Mouse (Mus musculus): ENCODE data around the gene Stoml1.

The Stoml1 gene

GRCm38 (mm10) chr9:58272068-58272541 is 19.1 kb downstream of the Stoml1 start:
- in situ Hi-C loops (cut with MseI, MboI): no loop called here

GRCm38 (mm10) chr9:58272855-58273254 is 19.9 kb downstream of the Stoml1 start:
- in situ Hi-C loops (cut with MseI, MboI): no loop called here

GRCm38 (mm10) chr9:58274101-58274604 is 21.2 kb downstream of the Stoml1 start:
- in situ Hi-C loops (cut with MseI, MboI): no loop called here

GRCm38 (mm10) chr9:58274626-58275025 is 21.7 kb downstream of the Stoml1 start:
- in situ Hi-C loops (cut with MseI, MboI): no loop called here

- in situ Hi-C loops (cut with MseI, MboI): no loop called here
These were observed 22.3 kb downstream of the Stoml1 start for GRCm38 (mm10) chr9:58275115-58275774.

GRCm38 (mm10) chr9:58275797-58276196 is 22.8 kb downstream of the Stoml1 start:
- in situ Hi-C loops (cut with MseI, MboI): no loop called here

- in situ Hi-C loops (cut with MseI, MboI): no loop called here
These were observed 23.4 kb downstream of the Stoml1 start for GRCm38 (mm10) chr9:58276346-58276745.

- in situ Hi-C loops (cut with MseI, MboI): no loop called here
These were observed 25.3 kb downstream of the Stoml1 start for GRCm38 (mm10) chr9:58278313-58278712.

- in situ Hi-C loops (cut with MseI, MboI): no loop called here
These were observed 26.1 kb downstream of the Stoml1 start for GRCm38 (mm10) chr9:58278821-58279723.

- in situ Hi-C loops (cut with MseI, MboI): no loop called here
These were observed 26.8 kb downstream of the Stoml1 start for GRCm38 (mm10) chr9:58279780-58280179.

GRCm38 (mm10) chr9:58280259-58281109 is 27.5 kb downstream of the Stoml1 start:
- in situ Hi-C loops (cut with MseI, MboI): no loop called here

- in situ Hi-C loops (cut with MseI, MboI): no loop called here
These were observed 28.6 kb downstream of the Stoml1 start for GRCm38 (mm10) chr9:58281597-58281996.

GRCm38 (mm10) chr9:58283431-58283830 is 30.5 kb downstream of the Stoml1 start:
- in situ Hi-C loops (cut with MseI, MboI): no loop called here

- in situ Hi-C loops (cut with MseI, MboI): no loop called here
These were observed 36.1 kb downstream of the Stoml1 start for GRCm38 (mm10) chr9:58289090-58289489.

GRCm38 (mm10) chr9:58289901-58290300 is 36.9 kb downstream of the Stoml1 start:
- in situ Hi-C loops (cut with MseI, MboI): no loop called here

- in situ Hi-C loops (cut with MseI, MboI): no loop called here
These were observed 41.6 kb downstream of the Stoml1 start for GRCm38 (mm10) chr9:58294527-58294926.

- in situ Hi-C loops (cut with MseI, MboI): no loop called here
These were observed 42.4 kb downstream of the Stoml1 start for GRCm38 (mm10) chr9:58295345-58295744.

- in situ Hi-C loops (cut with MseI, MboI): no loop called here
These were observed 42.9 kb downstream of the Stoml1 start for GRCm38 (mm10) chr9:58295766-58296361.

GRCm38 (mm10) chr9:58297065-58297464 is 44.1 kb downstream of the Stoml1 start:
- in situ Hi-C loops (cut with MseI, MboI): no loop called here

GRCm38 (mm10) chr9:58297961-58298477 is 45.1 kb downstream of the Stoml1 start:
- in situ Hi-C loops (cut with MseI, MboI): no loop called here

GRCm38 (mm10) chr9:58299356-58299799 is 46.4 kb downstream of the Stoml1 start:
- in situ Hi-C loops (cut with MseI, MboI): no loop called here

All from mouse trophoblast stem cell (cell line).